ENCODE assay signal across 24 mouse cellular contexts in the genomic region with DNA sequence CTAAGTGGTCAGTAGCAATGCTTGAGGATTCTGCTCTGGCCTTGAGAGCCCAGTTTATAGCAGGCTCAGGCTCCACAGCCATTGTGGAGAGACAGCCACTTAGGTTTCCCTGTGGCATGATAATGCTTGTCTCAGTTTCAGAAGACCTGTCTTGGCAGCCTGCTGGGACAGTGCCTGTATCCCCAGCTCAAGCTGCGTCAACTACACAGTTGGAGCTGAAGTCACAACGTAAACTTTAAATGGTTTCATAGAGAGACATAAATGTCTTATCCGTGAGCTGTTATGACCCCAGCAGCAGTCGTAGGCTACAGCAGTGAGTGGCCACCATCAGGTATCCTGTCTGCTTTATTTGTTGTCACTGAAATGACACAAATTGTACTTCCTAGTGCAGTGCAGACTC.
"Had no signal": no experiment of that assay in that cellular context is flagged by ENCODE, and none has a peak within 500 bp of the region (broad histone marks: within the 10 kb centered on the region; RNA-seq: fewer than 3 reads in every experiment).

No protein-coding gene starts in this region.

- H3K9ac ChIP-seq: limb, embryonic 13.5 days; liver, embryonic 12.5 days; liver, embryonic 15.5 days; lung, embryonic 15.5 days; midbrain, embryonic 12.5 days; neural tube, embryonic 12.5 days; neural tube, embryonic 15.5 days had no signal

- H3K27me3 ChIP-seq: limb, embryonic 13.5 days; liver, embryonic 12.5 days; liver, embryonic 15.5 days; lung, embryonic 15.5 days; megakaryocyte, embryonic 14.5 days; neural tube, embryonic 12.5 days; neural tube, embryonic 15.5 days had no signal

- H3K4me3 ChIP-seq: layer of hippocampus, adult 2 months; limb, embryonic 10.5 days; limb, embryonic 13.5 days; liver, embryonic 12.5 days; liver, embryonic 15.5 days; lung, embryonic 15.5 days; megakaryocyte, embryonic 14.5 days; midbrain, embryonic 12.5 days; neural tube, embryonic 12.5 days; neural tube, embryonic 15.5 days had no signal

- H3K27ac ChIP-seq: kidney, postnatal 0 days; layer of hippocampus, adult 2 months; limb, embryonic 10.5 days; limb, embryonic 13.5 days; liver, embryonic 12.5 days; liver, embryonic 15.5 days; lung, embryonic 15.5 days; midbrain, embryonic 12.5 days; neural tube, embryonic 12.5 days; neural tube, embryonic 15.5 days; stomach, postnatal 0 days had no signal

- H3K9me3 ChIP-seq: limb, embryonic 10.5 days; limb, embryonic 13.5 days; liver, embryonic 12.5 days; liver, embryonic 15.5 days; lung, embryonic 15.5 days; megakaryocyte, embryonic 14.5 days; midbrain, embryonic 12.5 days; neural tube, embryonic 12.5 days; neural tube, embryonic 15.5 days had no signal

- H3K4me1 ChIP-seq: liver, embryonic 12.5 days; liver, embryonic 15.5 days had no signal

- ATAC-seq: liver, embryonic 12.5 days had no signal

- H3K4me2 ChIP-seq: limb, embryonic 13.5 days; liver, embryonic 12.5 days; liver, embryonic 15.5 days; lung, embryonic 15.5 days; midbrain, embryonic 12.5 days; neural tube, embryonic 12.5 days; neural tube, embryonic 15.5 days had no signal

- DNase-seq: kidney, postnatal 25 days; layer of hippocampus, adult 9-11 months; liver; lung, adult 18-20 months; lung, postnatal 10 days; lung, postnatal 36 days; right cerebral cortex, adult 18-20 months; right cerebral cortex, postnatal 14 days; right cerebral cortex, postnatal 4 days; thymus, adult 2 months; thymus, postnatal 14 days; thymus, postnatal 4 days had no signal

- H3K36me3 ChIP-seq: midbrain, embryonic 12.5 days; neural tube, embryonic 12.5 days; neural tube, embryonic 15.5 days had no signal
